Mouse (Mus musculus) lung, embryonic 16.5 days (tissue): Measurements from ENCODE around the gene Cdkal1. TPM values are rescaled to one million over a fixed set of nuclear protein-coding genes. Genes with fewer than 3 reads are reported as not detected.

ENCODE experiments used
- ATAC-seq: fragments of 200-750 bp; cut with Nextera tagmentation; 2 replicates; pipeline ENCODE4 v1.8.0; 2017; ENCODE audit warnings: low read depth, mild to moderate bottlenecking, moderate library complexity
- H3K27ac ChIP-seq: fragments of 300-500 bp; sonication (generic); 2 replicates; pipeline ENCODE4 v1.5.1; 2014; ENCODE audit warnings: mild to moderate bottlenecking, control low read depth, low read length
- H3K27me3 ChIP-seq: fragments of 300-500 bp; sonication (generic); 2 replicates; pipeline ENCODE4 v1.6.1; 2014; ENCODE audit warnings: low read depth, low read length, mixed read lengths; ENCODE audit not compliant: control insufficient read depth, insufficient read depth
- H3K36me3 ChIP-seq: fragments of 300-500 bp; sonication (generic); 2 replicates; pipeline ENCODE4 v1.6.1; 2014; ENCODE audit warnings: low read length; ENCODE audit not compliant: control insufficient read depth, insufficient read depth
- H3K4me1 ChIP-seq: fragments of 300-500 bp; sonication (generic); replicated peaks from 2 replicates; pipeline ENCODE4 v1.6.1; 2014; ENCODE audit warnings: low read length, mixed read lengths; ENCODE audit not compliant: control insufficient read depth, insufficient read depth
- H3K4me2 ChIP-seq: fragments of 300-500 bp; sonication (generic); 2 replicates; pipeline ENCODE4 v1.6.1; 2014; ENCODE audit warnings: low read depth, low read length, control low read depth
- H3K4me3 ChIP-seq: fragments of 300-500 bp; sonication (generic); 2 replicates; pipeline ENCODE4 v1.5.1; 2014; ENCODE audit warnings: mild to moderate bottlenecking, low read length, control low read depth
- H3K9ac ChIP-seq: fragments of 300-500 bp; sonication (generic); 2 replicates; pipeline ENCODE4 v1.6.1; 2014; ENCODE audit warnings: low read length, control low read depth
- H3K9me3 ChIP-seq: fragments of 300-500 bp; sonication (generic); 2 replicates; pipeline ENCODE4 v1.6.1; 2016; ENCODE audit warnings: low read length; ENCODE audit not compliant: control insufficient read depth
- WGBS: fragments of 180-500 bp; shearing (Covaris S2); extraction: QIAGEN DNeasy Blood & Tissue Kit; methylation state at CpG from one replicate; pipeline ENCODE4 v1.1.7; 2014; 5-methylcytosine and 5-hydroxymethylcytosine counted together
- polyA plus RNA-seq: library from polyadenylated mRNA; unstranded; fragments of >200 nt; fragmentation: Nextera tagmentation; extraction: Ambion mirVana; gene quantifications from 2 replicates; pipeline ENCODE4 v1.2.1, GENCODE M21; 2015

The Cdkal1 gene
- polyA plus RNA-seq, 1 experiment from 2014 or later, result 32.1 TPM

DNA sequence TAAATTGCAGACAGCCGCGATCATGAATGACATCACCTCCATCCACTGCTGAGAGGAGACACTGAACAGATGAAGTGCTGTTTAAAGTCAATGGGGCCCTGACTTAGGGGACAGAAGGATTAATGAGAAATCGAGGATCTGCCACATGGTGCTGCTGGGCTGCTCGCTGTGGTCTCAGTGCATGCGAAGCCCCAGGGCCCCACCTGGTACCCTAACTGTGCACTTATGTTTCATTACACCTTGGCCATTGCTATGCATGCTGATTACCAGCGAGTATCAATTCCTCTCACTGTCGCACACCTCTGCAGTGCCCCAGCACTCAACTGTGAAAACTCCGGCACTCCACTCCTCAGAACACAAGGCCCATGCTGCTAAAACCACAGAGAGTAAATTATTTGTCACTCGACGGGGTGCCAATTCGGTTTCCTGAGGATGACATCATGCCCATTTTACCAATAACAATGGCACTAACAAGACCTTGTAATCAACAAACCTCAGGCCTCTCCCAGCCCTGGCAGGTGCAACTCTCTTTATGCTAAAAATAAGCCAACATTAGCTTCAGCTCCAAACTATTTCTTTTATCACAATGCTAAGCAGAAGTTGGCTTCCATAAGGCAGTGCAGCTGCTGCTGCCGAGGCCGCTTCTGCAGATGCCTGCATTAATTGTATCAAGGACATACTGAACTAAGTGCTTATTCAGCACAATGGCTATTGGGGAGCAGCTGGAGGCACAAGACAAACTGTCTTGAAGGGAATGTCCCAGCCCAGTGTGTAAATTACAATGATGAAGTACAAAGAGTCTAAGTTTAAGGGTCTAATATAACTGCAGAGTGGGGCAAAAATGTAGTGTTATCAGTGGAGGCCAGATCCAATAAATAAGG is 245.2 kb downstream of the Cdkal1 start:
- H3K9ac ChIP-seq, result no peak overlapping the region

DNA sequence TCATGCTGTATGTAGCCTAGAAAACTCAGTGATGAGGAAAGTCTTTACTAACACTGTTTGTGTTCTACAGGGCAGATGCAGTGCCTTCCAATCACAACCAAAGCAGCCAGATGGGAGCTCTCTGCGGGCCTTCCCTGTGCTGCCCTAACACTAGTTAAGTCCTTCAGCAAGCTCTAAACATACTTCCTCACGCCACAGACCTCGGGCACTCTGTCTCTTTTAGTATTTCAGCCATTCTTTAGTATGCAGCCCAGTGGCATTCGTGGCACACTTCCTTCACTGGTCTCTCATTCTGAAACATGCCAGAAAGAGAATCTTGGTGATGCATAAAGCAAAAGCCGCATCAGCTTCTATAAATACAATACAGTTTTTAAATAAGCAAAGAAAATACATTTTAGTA is 246.0 kb downstream of the Cdkal1 start:
- H3K4me3 ChIP-seq, result no peak overlapping the region
- H3K27me3 ChIP-seq, result no peaks in the 10 kb centered on the region
- no peak overlapping the region for H3K27ac ChIP-seq
- 69% methylated on average over 5 of the region's 5 CpGs for WGBS
- H3K4me1 ChIP-seq, result peaks cover 5% of the 10 kb centered on the region
- no peak overlapping the region for H3K4me2 ChIP-seq
- no peak overlapping the region for H3K9ac ChIP-seq
- H3K36me3 ChIP-seq, result no peaks in the 10 kb centered on the region
- no peak for ATAC-seq
- H3K9me3 ChIP-seq, result no peaks in the 10 kb centered on the region

More for the DNA sequence above, 245.2 kb downstream of the Cdkal1 start:
- Histone ChIP-seq H3K4me3 (no peak overlapping the region), H3K4me1 (peaks cover 5% of the 10 kb centered on the region), H3K36me3 (no peaks in the 10 kb centered on the region), H3K27ac (no peak overlapping the region), H3K4me2 (no peak overlapping the region), H3K27me3 (no peaks in the 10 kb centered on the region), H3K9me3 (no peaks in the 10 kb centered on the region)
- ATAC-seq, result peak; percentile 71
- 47% methylated on average over 13 of the region's 13 CpGs for WGBS

DNA sequence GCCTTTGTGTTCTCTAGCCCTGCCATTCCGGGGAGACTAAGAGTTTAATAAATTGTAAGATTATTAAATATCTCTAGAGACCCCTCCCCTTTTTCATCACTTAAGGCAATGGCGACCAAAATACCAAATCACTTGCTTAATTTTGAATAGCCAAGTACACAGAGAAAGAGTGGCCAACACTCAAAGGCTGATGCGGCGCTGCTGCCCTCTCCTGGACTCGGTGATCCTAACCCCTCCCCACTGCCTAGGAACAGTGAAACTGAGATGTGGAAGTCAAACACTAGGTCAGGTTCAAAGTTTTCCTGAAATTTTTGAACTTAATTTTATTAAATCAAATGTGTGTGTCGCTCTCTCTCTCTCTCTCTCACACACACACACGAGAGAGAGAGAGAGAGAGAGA is 251.2 kb downstream of the Cdkal1 start:
- ATAC-seq, result peak; percentile 62; the same call in 1 of the 2 replicates
- 27% methylated on average over 6 of the region's 7 CpGs for WGBS
- Histone ChIP-seq H3K27ac (no peak overlapping the region), H3K4me2 (no peak overlapping the region), H3K4me3 (no peak overlapping the region), H3K9ac (no peak overlapping the region), H3K27me3 (no peaks in the 10 kb centered on the region), H3K9me3 (no peaks in the 10 kb centered on the region), H3K36me3 (no peaks in the 10 kb centered on the region), H3K4me1 (no peaks in the 10 kb centered on the region)

DNA sequence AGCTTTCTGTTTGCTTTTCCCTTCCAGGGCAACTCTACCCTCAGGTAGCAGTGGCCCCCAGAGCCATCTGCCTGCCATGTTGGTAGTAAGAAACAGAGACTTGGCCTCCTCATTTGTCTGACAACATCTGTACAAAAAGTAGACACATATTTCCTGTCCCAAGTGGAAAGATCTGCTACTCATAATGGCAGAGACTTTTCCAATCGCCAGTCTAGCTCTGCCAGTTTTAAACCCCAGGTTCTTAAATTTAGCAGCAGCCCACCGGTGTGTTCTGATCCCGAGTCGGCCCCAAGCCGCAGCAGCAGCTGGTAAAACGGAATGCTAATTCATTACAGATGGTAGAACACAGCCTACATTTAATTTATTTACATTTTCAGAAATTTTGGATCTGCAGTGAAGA is 251.9 kb downstream of the Cdkal1 start:
- H3K27ac ChIP-seq, result no peak overlapping the region
- H3K27me3 ChIP-seq, result no peaks in the 10 kb centered on the region
- H3K9ac ChIP-seq, result no peak overlapping the region
- H3K9me3 ChIP-seq, result no peaks in the 10 kb centered on the region
- 80% methylated on average over 6 of the region's 6 CpGs for WGBS
- ATAC-seq, result no peak
- H3K36me3 ChIP-seq, result no peaks in the 10 kb centered on the region
- no peak overlapping the region for H3K4me2 ChIP-seq
- no peaks in the 10 kb centered on the region for H3K4me1 ChIP-seq
- no peak overlapping the region for H3K4me3 ChIP-seq

DNA sequence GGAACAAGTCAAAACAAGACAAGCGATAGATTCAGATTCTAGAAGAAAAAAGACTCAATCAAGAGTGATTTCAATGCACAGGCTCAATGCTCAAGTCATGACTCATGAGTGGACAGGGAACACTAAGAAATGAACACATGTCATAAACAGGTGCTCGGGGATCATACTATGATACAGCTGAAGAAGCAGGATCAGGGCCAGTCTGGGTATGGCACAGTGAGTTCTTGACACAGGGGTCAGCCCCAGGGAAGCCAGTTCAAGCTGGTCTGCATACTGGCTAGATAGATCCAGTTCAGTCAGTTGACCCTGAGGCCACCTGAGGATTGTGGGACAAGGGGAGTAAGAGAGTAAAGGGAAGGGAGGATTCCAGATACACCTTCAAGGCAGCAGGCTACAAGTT is 254.4 kb downstream of the Cdkal1 start:
- Histone ChIP-seq H3K9me3 (no peaks in the 10 kb centered on the region), H3K9ac (no peak overlapping the region), H3K27me3 (no peaks in the 10 kb centered on the region), H3K4me1 (no peaks in the 10 kb centered on the region), H3K4me3 (no peak overlapping the region), H3K36me3 (no peaks in the 10 kb centered on the region), H3K4me2 (no peak overlapping the region), H3K27ac (no peak overlapping the region)
- WGBS, result 94% methylated on average over 2 of the region's 2 CpGs
- no peak for ATAC-seq

DNA sequence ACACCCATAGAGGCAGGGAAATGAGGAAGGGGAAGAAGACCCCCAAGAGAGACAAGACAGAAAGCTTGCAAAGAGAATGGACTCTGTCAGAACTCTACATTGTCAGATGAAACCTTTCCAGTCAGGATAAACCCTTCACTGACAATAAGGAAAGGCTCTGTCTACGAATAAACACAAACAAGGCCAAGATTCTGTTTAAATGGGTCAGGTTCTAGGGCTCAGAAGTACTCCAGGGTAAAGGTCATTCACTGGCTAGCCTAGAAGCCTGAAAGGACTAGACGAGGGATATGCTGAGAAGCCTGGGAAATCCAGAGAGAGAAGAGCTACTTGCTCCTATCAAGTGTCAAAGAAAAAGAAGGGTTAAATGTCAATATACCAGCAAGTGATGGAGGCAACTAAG is 255.8 kb downstream of the Cdkal1 start:
- ATAC-seq, result no peak
- Histone ChIP-seq H3K4me1 (no peaks in the 10 kb centered on the region), H3K27me3 (no peaks in the 10 kb centered on the region), H3K4me2 (no peak overlapping the region), H3K36me3 (no peaks in the 10 kb centered on the region), H3K27ac (no peak overlapping the region), H3K9ac (no peak overlapping the region), H3K9me3 (no peaks in the 10 kb centered on the region), H3K4me3 (no peak overlapping the region)
- 71% methylated on average over 2 of the region's 2 CpGs for WGBS

DNA sequence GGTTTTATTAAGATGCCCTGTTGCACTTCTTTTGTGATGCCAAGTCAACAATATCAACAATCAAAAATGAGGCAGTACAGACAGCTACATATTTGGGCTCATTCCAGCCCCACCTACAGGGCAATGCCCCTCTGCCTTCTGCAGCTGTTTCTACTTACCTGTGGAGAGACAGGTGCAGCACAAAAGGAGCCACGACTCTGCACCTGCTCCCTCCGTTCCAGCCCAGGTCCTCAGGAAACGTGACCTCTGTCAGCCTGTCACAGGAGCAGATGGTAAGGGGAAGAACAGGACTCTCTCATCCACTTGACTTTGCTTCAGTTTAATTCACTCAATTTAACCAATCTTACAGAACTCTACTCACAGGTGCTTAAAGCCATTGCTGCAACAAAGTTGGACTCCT is 258.7 kb downstream of the Cdkal1 start:
- Histone ChIP-seq H3K36me3 (no peaks in the 10 kb centered on the region), H3K27ac (no peak overlapping the region), H3K27me3 (no peaks in the 10 kb centered on the region), H3K4me2 (no peak overlapping the region), H3K9ac (no peak overlapping the region), H3K9me3 (peaks cover 6% of the 10 kb centered on the region; the same call in 1 of the 2 replicates), H3K4me1 (no peaks in the 10 kb centered on the region), H3K4me3 (no peak overlapping the region)
- 58% methylated on average over 3 of the region's 3 CpGs for WGBS
- ATAC-seq, result no peak

DNA sequence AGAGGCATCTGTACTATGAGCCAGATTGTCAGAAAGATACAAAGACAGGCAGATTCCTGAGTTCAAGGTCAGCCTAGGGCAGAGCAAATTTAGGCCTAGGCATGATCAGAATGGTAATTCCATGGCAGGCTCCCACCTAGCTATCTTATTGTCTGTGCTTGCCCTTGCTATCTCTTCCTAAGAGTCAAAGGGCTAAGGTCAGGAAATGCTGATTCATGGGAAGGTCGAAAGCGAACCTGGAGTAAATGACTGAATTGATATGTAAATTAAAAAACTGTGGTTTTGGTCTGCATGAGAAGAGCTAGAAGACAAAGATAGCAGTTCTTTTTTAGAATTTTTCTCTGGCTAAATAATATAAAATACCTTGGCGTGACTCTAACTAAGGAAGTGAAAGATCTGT is 262.4 kb downstream of the Cdkal1 start:
- Histone ChIP-seq H3K4me1 (no peaks in the 10 kb centered on the region), H3K27me3 (no peaks in the 10 kb centered on the region), H3K27ac (no peak overlapping the region), H3K9me3 (peaks cover 6% of the 10 kb centered on the region; the same call in 1 of the 2 replicates), H3K36me3 (no peaks in the 10 kb centered on the region), H3K4me2 (no peak overlapping the region), H3K4me3 (no peak overlapping the region), H3K9ac (no peak overlapping the region)
- ATAC-seq, result no peak
- 95% methylated on average over 3 of the region's 3 CpGs for WGBS

DNA sequence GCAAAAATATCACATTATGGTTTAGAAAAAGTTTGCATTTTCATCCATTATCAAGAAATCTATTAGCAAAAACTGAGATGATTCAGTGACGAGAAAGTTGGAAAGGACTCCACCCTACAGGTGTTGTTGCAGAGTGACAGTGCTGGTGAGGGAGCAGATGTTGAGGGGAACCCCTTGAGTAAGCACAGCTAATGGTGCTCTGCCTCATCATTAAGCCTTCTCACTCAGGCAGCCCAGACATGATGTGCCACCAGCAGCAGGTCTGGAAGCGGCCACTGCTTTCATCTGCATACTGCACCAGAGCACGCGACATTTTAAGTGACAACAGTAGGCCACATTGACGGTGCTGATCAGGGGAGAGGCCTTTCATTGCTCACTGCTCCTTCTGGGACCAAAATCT is 264.8 kb downstream of the Cdkal1 start:
- H3K27ac ChIP-seq, result no peak overlapping the region
- H3K4me3 ChIP-seq, result no peak overlapping the region
- no peaks in the 10 kb centered on the region for H3K4me1 ChIP-seq
- H3K9ac ChIP-seq, result no peak overlapping the region
- no peak for ATAC-seq
- H3K4me2 ChIP-seq, result no peak overlapping the region
- H3K36me3 ChIP-seq, result no peaks in the 10 kb centered on the region
- H3K27me3 ChIP-seq, result no peaks in the 10 kb centered on the region
- 86% methylated on average over 5 of the region's 5 CpGs for WGBS
- H3K9me3 ChIP-seq, result peaks cover 6% of the 10 kb centered on the region; the same call in 1 of the 2 replicates
